Mouse (Mus musculus) liver, adult (tissue): ENCODE data around the gene Sptbn4.

Source experiments
- GATA4 ChIP-seq: IDR thresholded peaks from 2 replicates; pipeline ENCODE4 v1.6.1; 2014; ENCODE audit warnings: mild to moderate bottlenecking, low read length; ENCODE audit not compliant: insufficient replicate concordance

Sptbn4 gene

GRCm38 (mm10) chr7:27480506-27480905 is 33.0 kb upstream of the Sptbn4 start:
- no peak for TF ChIP-seq GATA4

DNA sequence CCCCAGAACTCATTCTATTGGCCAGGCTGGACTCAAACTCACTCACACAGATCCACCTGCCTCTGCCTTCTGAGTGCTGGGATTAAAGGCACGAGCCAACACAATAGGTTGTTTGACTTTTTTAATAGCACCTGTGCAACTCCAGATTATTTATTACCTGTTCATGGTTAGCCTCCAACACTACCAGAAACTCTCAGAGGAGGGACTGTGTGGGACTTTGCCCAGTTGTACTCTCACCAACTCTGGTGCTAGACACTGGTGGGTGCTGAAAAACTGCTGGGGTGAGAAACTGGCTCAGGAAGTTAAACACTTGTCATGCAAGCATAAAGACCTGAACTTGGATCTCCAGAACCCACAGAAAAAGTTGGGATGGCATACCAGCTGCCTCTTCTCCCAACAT is 32.3 kb upstream of the Sptbn4 start:
- no peak for TF ChIP-seq GATA4

GRCm38 (mm10) chr7:27478561-27478960 is 31.1 kb upstream of the Sptbn4 start:
- TF ChIP-seq GATA4 = no peak

GRCm38 (mm10) chr7:27476098-27476635 is 28.7 kb upstream of the Sptbn4 start:
- TF ChIP-seq GATA4 = no peak

DNA sequence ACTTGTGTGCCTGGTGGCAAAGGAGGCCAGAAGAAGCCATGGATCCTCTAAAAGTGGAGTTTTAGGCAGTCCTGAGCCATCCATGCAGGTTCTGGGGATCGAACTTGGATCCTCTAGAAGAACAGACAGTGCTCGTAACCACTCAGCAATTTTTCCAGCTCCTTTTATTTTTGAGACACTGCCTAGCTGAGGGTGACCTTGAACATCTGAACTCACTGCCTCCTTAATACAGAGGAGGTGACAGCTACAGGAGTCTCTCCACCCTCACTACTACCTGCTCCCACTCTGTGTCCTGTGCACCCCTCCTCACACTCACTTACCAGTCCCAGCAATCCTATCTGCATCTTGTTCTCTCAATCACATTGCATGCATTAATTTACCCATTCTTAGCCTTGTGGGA is 28.1 kb upstream of the Sptbn4 start:
- no peak for TF ChIP-seq GATA4

- no peak for TF ChIP-seq GATA4
These were observed 27.0 kb upstream of the Sptbn4 start for GRCm38 (mm10) chr7:27474490-27474954.

- no peak for TF ChIP-seq GATA4
These were observed 26.5 kb upstream of the Sptbn4 start for GRCm38 (mm10) chr7:27473835-27474489.

DNA sequence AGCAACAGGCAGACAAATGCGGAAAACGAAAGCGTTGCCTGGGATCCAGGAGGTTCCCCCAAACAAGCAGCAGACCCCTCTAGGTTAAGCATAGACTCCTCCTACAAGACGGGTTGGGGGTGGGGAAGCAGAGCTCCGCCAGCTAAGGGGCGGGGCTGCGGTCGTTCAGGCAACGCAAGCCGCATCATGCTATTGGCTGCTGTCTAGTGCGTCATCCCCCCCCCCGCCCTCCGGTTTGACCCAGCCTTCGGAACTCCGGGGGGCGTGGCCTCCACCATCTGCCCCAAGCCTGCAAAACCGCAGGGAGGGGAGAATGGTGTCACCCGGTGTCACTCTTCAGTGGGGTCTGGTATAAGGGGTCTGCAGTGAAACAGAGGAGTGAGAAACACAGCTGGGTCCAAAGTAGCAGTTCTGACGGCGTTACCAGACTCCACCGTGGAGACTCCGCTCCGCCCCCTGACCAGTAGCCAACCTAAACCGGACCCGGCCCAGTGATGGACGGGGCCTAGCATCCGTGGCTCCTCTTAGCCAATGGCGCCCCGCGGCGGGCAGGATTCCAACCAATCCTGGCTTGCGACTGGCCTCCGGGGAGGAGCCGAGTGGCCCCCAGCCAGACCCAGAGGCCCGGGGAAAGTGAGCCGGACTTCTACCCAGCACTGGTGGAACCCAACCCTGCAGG is 25.8 kb upstream of the Sptbn4 start, which contains the start of gene Sertad3:
Gene Sertad3, plus strand, starts transcription at position 613 of the 679 bp plus-strand sequence.
- TF ChIP-seq GATA4 = no peak

GRCm38 (mm10) chr7:27472596-27472995 is 25.1 kb upstream of the Sptbn4 start:
- peak; percentile 8; the same call in 1 of the 2 replicates for TF ChIP-seq GATA4

- no peak for TF ChIP-seq GATA4
These were observed 24.1 kb upstream of the Sptbn4 start for GRCm38 (mm10) chr7:27471390-27472120.

DNA sequence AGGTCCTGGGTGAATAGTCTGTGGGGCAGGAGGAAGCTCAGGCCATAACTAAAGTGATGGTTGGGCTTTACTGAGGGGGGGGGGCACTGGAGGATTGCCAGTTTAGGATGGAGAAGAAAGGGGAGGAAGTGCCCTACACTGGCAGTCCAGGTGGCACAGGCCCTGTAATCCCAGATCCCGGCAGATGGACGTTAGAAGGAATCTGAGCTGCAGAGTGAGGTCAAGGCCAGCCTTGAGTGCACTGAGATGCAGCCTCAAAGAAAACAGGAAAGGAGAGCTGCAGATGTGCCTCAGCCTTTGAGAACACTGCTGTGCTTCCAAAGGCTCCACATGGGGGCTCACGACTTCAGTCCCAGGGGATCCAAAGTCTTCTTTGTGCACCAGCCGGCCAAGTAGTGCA is 20.2 kb upstream of the Sptbn4 start:
- TF ChIP-seq GATA4 = no peak

- no peak for TF ChIP-seq GATA4
These were observed 13.0 kb upstream of the Sptbn4 start for GRCm38 (mm10) chr7:27460477-27460876.

DNA sequence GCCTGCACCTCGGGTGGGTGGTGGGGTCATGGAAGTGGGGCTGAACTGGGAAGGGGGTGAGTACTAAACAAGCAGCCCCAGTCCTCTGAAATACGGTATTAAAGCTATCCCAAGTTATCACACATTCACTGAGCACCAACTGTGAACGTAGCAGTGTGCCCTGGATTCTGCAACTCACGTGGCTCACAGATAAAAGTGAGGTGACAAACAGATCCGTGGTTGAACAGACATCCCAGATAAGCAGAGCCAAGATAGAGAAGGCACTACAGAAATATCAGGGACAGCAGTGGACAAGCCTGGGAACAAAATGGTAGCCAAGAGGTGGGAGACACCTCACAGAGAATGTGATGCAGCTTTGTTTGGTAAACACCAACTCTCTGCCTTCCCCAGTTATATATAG is 12.2 kb upstream of the Sptbn4 start:
- no peak for TF ChIP-seq GATA4

- TF ChIP-seq GATA4 = no peak
These were observed 11.1 kb upstream of the Sptbn4 start for GRCm38 (mm10) chr7:27458614-27459013.

GRCm38 (mm10) chr7:27455273-27455672 is 7.8 kb upstream of the Sptbn4 start:
- no peak for TF ChIP-seq GATA4
